Mouse (Mus musculus) T-helper 2 cell (primary cell): ENCODE results near the gene Trim47.

Experiments used
- in situ Hi-C: fragments of 300-600 bp; cut with MboI, MseI; formaldehyde crosslinking; loops from one replicate; pipeline ENCODE4 v1.15.1; 2025; ENCODE audit warnings: high pct_unique_total_duplicates

The Trim47 gene

GRCm38 (mm10) chr11:116127156-116127980 is at the start of gene Trim47:
TSS of gene Trim47 (minus strand) at chr11:116127210.
- in situ Hi-C loops: no loop called here

GRCm38 (mm10) chr11:116176010-116176409 is 49.0 kb upstream of the Trim47 start:
- in situ Hi-C loops: no loop called here

- in situ Hi-C loops: no loop called here
Observed at GRCm38 (mm10) chr11:116174775-116175448, 47.9 kb upstream of the Trim47 start.

DNA sequence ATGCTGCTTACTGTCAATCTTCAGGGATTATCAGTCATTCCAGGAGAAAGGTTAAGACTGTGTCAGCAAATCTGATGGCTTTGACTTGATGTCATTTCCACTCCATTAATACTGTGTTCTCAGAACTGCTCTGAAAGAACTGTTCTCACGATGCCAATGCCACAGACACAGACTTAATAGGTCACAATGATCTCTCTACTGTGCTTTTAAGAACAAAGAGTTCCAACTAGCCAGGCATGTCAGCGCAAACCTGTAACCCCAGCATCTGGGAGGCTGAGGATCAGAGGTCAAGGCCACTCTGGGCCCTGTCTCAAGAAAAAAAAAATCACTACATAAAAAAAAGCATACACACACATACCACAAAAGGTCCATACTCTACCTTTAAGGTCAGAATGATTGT is 44.9 kb upstream of the Trim47 start:
- in situ Hi-C loops: no loop called here

GRCm38 (mm10) chr11:116170003-116170800 is 43.2 kb upstream of the Trim47 start:
- in situ Hi-C loops: no loop called here

- in situ Hi-C loops: no loop called here
Observed at GRCm38 (mm10) chr11:116169214-116169613, 42.2 kb upstream of the Trim47 start.

DNA sequence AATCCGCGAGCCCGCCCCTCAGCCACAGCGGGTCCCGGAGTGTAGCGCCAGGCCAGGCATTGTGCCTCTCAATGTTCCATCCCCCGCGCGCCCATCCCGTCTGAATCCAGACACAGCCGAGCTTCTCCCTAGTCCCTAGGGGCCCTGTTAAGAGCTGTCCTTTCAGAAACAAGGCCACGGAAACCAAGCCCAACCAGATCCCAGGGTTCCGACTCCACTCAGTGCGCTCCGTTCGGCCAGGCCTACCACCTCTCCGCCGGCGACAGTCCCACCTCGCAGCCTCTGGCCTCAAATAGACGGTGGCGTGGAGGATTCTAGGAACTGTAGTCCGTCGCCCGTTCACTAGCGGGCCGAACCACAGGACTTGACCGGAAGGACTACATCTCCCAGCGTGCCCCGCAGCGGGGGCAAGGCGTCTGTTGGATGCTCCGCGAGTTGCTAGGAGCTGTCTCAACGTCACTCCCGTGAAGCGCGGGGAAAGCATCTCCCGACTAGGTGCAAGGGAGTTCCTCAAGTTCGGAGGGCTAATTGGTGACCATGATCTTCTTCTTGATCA is 41.0 kb upstream of the Trim47 start, which contains the start of gene Fbf1:
Gene Fbf1 (minus strand): TSS at position 283 of the 556 bp plus-strand sequence.
- in situ Hi-C loops: no loop called here

DNA sequence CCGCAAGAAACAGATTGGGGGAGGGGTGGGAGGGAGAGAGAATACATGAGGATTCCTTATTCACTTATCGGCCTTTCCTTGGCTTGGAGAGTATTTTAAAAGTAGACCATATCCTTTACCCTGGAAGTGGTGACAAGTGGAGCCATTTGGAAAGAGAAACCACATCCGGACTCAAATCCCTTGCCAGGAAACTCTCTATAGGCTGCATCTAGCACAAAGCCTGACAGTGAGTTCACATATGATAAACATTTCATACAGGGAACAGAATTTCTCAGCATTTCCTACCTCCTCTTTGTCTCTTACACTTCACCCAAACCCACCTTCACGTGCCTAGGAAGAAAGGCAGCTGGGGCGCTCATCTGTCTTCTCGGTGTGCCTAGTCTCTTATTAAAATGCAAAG is 40.2 kb upstream of the Trim47 start:
- in situ Hi-C loops: no loop called here

DNA sequence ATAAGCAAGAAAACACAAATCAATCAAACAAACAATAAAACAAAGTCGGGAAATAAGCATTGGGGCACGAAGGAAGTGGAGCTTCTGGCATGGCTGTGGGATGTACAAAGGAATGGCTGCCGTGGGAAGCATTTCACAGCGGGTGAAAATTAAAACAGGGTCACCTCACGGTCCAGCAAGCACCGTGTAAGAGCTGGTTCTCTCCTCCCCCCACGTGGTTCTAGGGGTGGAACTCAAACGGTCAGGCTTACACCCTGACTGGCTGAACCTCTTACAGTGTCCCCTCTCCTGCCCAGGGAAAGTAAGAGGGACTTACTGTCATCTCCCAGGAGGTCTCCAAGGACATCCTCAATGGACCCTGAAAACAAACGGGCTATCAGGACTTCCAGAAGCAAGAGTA is 36.0 kb upstream of the Trim47 start:
- in situ Hi-C loops: no loop called here

GRCm38 (mm10) chr11:116162146-116162545 is 35.1 kb upstream of the Trim47 start:
- in situ Hi-C loops: no loop called here

GRCm38 (mm10) chr11:116161312-116161711 is 34.3 kb upstream of the Trim47 start:
- in situ Hi-C loops: no loop called here

DNA sequence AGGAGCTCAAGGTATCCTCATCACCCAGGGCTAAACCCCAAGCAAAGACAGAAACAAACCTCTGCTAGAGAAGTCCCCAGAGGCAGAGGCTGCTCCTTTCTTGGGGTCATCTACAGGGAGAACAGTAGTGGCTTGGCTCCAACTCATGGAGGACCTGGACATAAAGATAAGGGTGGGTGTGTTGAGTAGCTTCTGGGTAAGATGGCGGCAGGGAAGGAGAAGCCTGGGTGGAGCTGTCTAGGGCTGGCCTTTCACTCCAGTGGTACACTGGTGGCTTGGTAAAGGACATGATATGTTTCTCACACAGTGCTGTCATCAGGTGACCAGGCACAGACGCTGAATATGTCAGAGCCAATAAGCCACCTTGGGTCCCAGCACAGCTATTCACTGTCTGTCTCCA is 23.9 kb upstream of the Trim47 start:
- in situ Hi-C loops: no loop called here

- in situ Hi-C loops: loop anchor here (10.0 kb wide), 1 partner anchor 305 kb away; no protein-coding TSS in a partner anchor
Observed at GRCm38 (mm10) chr11:116149341-116149740, 22.3 kb upstream of the Trim47 start.

DNA sequence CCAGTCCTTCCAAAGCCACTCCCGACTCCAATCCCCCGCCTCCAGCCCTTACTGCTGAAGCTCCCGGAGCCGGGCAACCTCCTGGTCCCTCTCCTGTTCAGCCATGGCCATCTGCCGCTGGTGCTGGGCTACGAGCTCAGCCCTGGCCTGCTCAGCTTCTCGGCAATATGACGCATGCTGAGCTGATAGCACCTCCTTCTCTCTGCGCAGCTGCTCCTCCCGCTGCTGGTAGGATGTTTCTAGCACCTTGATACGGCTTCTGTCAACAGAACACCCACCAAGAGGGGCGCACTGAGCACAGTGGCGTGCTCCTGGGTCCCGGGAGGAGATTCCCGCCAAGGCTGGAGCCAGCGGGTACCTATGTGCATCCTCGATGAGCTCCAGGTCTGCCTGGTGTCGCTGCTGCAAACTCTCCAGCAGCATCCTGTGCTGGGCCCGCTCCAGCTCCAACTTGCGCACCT is 21.8 kb upstream of the Trim47 start:
- in situ Hi-C loops: loop anchor here (10.0 kb wide), 1 partner anchor 306 kb away; no protein-coding TSS in a partner anchor

DNA sequence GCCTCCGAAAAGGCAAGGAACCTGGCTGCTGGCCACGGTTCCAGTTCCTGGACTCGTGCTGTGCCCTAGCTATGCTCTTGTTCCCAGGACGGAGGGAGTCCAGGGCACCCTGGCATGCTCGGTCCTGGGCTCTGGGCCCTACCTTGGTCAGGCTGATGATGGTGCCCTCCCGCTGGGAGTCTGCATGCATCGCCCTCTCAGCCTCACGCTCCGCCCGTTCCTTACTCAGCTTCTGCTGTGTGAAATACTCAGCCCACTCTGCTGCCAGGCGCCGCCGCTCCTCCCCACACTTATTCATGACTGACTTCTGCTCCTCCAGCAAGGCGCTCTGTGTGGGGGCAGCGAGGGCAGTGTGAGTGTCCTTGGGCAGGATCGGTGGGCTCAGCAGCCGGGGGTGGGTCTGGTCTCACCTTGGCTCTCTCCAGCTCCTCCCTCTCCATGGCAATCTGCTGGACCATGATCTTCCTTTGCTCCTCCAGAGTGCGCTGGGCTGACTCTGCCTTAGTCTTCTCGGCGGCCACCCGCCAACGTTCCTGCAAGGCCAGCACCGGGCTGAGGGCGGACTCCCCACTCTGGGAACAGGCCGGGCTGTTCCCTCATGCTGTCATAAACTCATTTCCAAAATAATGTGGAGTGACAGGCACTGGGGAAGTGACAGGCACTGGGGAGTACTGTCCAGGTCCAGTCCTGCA is 19.4 kb upstream of the Trim47 start:
- in situ Hi-C loops: loop anchor here (10.0 kb wide), 1 partner anchor 308 kb away; no protein-coding TSS in a partner anchor

- in situ Hi-C loops: loop anchor here (10.0 kb wide), 1 partner anchor 309 kb away; no protein-coding TSS in a partner anchor
Observed at GRCm38 (mm10) chr11:116145481-116146293, 18.7 kb upstream of the Trim47 start.

DNA sequence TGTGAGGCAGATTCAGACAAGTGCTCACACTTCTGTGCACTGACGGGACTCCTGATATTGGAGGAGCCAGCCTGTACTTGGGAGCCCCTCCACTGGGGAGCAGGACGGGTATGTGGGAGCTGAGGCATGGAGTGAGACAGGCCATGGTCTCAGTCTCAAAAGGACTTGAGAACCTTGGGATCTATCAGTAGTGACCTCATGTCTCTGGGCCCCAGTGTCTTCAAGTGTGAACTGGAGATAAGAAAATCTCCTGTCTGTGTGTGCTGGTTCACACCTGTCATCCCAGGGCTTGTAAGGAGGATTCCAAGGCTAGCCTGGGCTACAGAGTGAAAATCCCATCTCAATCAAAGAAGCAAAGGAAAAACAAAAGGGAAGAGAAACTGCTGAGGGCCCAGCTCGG is 16.5 kb upstream of the Trim47 start:
- in situ Hi-C loops: loop anchor here (10.0 kb wide), 1 partner anchor 311 kb away; no protein-coding TSS in a partner anchor

DNA sequence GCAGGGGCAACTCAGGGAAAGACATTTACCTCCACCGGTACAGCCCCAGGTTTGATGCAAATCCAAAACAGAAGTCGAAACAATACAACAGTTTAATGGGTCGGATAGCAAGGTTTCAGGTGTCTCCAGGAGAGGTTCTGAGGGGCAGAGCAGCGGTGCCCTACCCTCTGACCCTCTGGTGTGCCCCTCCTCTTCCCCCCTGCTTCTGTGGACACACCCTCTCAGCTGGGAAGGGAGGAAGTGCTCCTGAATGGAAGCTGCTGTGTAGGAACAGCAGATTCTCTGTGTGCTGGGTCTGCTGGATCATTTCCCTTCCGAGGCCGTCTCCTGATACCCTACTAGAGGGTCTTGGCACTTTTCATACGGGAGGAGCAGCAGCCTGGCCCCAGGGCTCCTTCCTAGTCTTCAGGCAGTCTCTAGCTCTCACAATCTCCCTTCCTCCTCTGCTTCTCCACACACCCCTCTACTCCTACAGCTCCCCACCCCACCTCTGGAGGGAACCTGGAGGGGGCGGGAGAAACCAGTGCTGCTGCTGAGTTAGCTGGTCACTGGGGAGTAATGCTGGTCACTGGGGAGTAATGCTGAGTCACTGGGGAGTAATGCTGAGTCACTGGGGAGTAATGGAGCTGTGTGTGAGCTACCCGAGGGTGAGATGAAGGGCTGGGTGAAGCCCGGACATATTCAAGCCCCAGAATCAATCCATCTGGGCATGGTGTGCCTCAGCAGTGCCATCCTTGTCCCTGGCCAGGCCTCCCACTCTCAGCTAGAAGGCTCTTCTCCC is 15.4 kb upstream of the Trim47 start:
- in situ Hi-C loops: loop anchor here (10.0 kb wide), 1 partner anchor 312 kb away; no protein-coding TSS in a partner anchor
